Mouse (Mus musculus) midbrain, embryonic 10.5 days (tissue): ENCODE results near the gene Slc41a3. TPM values are rescaled to one million over a fixed set of nuclear protein-coding genes. Genes with fewer than 3 reads are reported as not detected.
A peak's percentile ranks its signal among the peaks of the same experiment; 100 is the strongest.

Experiments
- DNase-seq: peaks from one replicate; pipeline ENCODE4 v3.0.0-alpha.2; 2017; ENCODE audit warnings: low spot score
- H3K27ac ChIP-seq: fragments of 300-500 bp; sonication (generic); replicated peaks from 2 replicates; pipeline ENCODE4 v1.5.1; 2016; ENCODE audit warnings: mild to moderate bottlenecking
- H3K27me3 ChIP-seq: fragments of 300-500 bp; sonication (generic); 2 replicates; pipeline ENCODE4 v1.6.1; 2016; ENCODE audit warnings: low read depth, mild to moderate bottlenecking; ENCODE audit not compliant: poor library complexity, severe bottlenecking
- H3K36me3 ChIP-seq: fragments of 300-500 bp; sonication (generic); 2 replicates; pipeline ENCODE4 v1.6.1; 2016; ENCODE audit warnings: mild to moderate bottlenecking, moderate library complexity
- H3K4me1 ChIP-seq: fragments of 300-500 bp; sonication (generic); 2 replicates; pipeline ENCODE4 v1.6.1; 2016
- H3K4me3 ChIP-seq: fragments of 300-500 bp; sonication (generic); 2 replicates; pipeline ENCODE4 v1.5.1; 2016; ENCODE audit warnings: mild to moderate bottlenecking, moderate library complexity
- H3K9me3 ChIP-seq: fragments of 300-500 bp; sonication (generic); replicated peaks from 2 replicates; pipeline ENCODE4 v1.6.1; 2016; ENCODE audit warnings: mild to moderate bottlenecking
- WGBS: fragments of 180-500 bp; shearing (Covaris S2); methylation state at CpG from one replicate; pipeline ENCODE4 v1.1.7; 2016; 5-methylcytosine and 5-hydroxymethylcytosine counted together
- polyA plus RNA-seq: library from polyadenylated mRNA; unstranded; fragments of >200 nt; fragmentation: Nextera tagmentation; extraction: Ambion mirVana; gene quantifications from 2 replicates; pipeline ENCODE4 v1.2.1, GENCODE M21; 2016

The Slc41a3 gene
- polyA plus RNA-seq, 1 experiment from 2014 or later = 2.2 TPM

- Histone ChIP-seq H3K9me3 (no peaks in the 10 kb centered on the region), H3K27ac (peak overlapping the region; percentile 61), H3K27me3 (no peaks in the 10 kb centered on the region), H3K4me3 (no peak overlapping the region), H3K4me1 (peaks cover 33% of the 10 kb centered on the region), H3K36me3 (no peaks in the 10 kb centered on the region)
- DNase-seq = no peak
- WGBS = 88% methylated on average over 19 of the region's 19 CpGs
Measured at GRCm38 (mm10) chr6:90618821-90619636, 14.5 kb downstream of the Slc41a3 start.

DNA sequence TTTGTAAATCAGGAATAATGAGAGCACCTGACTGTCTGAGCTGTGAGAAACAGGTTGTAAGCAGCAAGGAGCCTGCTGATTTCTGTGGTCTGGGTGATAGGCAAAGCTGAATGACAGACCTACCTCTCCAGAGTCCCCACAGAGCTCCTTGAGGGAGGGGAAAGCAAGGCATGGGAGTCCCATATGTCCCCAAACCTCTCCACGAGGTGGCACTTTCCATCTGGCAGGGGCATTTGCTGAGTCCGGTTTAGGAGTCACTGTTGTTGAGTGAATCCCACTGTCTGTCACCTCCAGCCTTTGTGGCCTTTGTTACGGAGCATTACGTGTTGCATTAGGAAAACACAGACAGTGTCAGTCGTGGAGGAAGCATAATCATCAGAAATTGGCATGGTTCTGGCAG is 15.4 kb downstream of the Slc41a3 start:
- 73% methylated on average over 5 of the region's 5 CpGs for WGBS
- Histone ChIP-seq H3K9me3 (no peaks in the 10 kb centered on the region), H3K36me3 (no peaks in the 10 kb centered on the region), H3K4me1 (peaks cover 33% of the 10 kb centered on the region), H3K27me3 (no peaks in the 10 kb centered on the region), H3K27ac (no peak overlapping the region), H3K4me3 (no peak overlapping the region)
- no peak for DNase-seq

GRCm38 (mm10) chr6:90620791-90621583 is 16.5 kb downstream of the Slc41a3 start:
- Histone ChIP-seq H3K36me3 (no peaks in the 10 kb centered on the region), H3K27me3 (no peaks in the 10 kb centered on the region), H3K27ac (peak overlapping the region; percentile 46), H3K4me1 (peaks cover 36% of the 10 kb centered on the region), H3K4me3 (no peak overlapping the region), H3K9me3 (no peaks in the 10 kb centered on the region)
- 44% methylated on average over 9 of the region's 9 CpGs for WGBS
- no peak for DNase-seq

- Histone ChIP-seq H3K9me3 (no peaks in the 10 kb centered on the region), H3K4me3 (no peak overlapping the region), H3K4me1 (peaks cover 36% of the 10 kb centered on the region), H3K27me3 (no peaks in the 10 kb centered on the region), H3K36me3 (no peaks in the 10 kb centered on the region), H3K27ac (peak overlapping the region; percentile 46; the same call in 1 of the 2 replicates)
- no peak for DNase-seq
- WGBS = 82% methylated on average over 6 of the region's 6 CpGs
Measured at GRCm38 (mm10) chr6:90621584-90621890, 17.0 kb downstream of the Slc41a3 start.

DNA sequence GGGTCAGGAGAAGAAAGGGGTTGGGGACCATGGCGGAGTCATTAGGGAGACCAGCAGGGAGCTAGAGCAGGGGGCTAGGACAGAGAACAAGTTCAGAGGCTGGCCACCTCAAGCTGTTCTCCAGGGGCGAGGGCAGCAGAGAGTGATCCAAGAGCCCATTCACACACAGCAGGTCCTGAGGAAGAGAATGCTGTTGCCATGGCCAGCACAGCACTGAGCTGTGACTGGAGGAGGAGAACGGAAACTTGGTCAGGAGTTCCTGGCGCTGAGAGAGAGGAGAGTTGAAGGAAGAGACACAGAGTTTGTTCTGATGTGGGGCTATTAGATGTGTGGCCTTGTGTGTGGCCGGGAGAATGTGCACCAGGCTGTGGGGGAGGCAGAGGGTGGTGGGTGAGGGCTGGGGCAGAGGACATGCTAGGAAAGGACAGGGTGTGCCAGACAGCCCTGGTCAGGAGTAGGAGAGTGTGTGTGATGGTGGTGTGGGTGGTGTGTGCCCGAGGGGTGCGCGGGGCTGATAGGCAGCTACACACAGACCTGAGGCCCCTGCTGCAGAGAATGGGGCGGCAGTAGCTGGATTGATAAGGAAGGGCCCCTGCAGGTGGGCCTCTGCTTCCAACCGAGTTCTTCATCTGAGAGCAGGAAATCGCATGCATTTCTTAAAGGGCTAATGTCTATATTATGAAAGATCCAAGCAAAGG is 18.4 kb downstream of the Slc41a3 start:
- WGBS = 44% methylated on average over 11 of the region's 11 CpGs
- no peak for DNase-seq
- Histone ChIP-seq H3K4me1 (peaks cover 36% of the 10 kb centered on the region), H3K9me3 (no peaks in the 10 kb centered on the region), H3K36me3 (no peaks in the 10 kb centered on the region), H3K27ac (peak overlapping the region; percentile 75), H3K27me3 (no peaks in the 10 kb centered on the region), H3K4me3 (no peak overlapping the region)

DNA sequence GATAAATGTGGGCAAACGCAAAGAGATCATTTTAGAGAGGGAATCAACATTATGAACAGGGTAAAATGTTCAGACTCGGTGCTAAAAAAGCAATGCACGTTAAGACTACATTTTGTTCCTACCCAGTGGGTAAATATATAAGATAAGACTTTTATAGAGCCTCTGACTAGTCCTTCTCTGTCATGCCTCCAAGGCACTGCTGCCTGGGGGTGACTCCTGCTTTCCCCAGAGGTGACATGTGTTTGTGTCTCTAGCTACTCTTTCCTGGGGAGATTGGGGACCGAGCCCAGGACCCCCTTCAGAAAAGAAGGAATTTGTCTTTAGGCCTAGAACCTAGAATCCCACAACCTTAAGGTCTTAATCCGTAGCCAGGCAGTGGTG is 18.9 kb downstream of the Slc41a3 start:
- H3K4me3 ChIP-seq = no peak overlapping the region
- no peaks in the 10 kb centered on the region for H3K9me3 ChIP-seq
- WGBS = 83% methylated on average over 5 of the region's 5 CpGs
- H3K36me3 ChIP-seq = no peaks in the 10 kb centered on the region
- 0 out of 2 replicates have a peak overlapping the region, but pooled peaks have one; percentile 75 for H3K27ac ChIP-seq
- H3K4me1 ChIP-seq = peaks cover 36% of the 10 kb centered on the region
- DNase-seq = no peak
- H3K27me3 ChIP-seq = no peaks in the 10 kb centered on the region

DNA sequence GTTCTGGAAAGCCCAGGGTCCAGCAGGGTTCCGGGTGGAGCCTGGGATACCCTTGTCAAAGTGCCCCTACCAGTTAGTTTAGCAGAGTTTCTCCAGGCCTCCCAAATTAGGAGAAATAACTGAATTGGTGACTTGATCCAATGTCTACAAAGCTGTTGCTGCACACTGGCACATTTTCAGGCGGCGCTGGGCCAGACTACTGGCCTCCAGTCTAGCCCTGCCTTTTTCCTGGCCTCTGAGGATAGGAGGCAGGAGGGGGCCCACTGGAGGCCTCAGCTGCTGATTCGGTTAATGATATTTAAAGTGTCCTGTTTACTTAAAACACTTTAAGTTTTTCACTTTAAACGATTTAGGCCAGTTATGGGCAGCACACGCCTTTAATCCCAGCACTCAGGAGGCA is 19.7 kb downstream of the Slc41a3 start:
- no peak for DNase-seq

GRCm38 (mm10) chr6:90624733-90625132 is 20.2 kb downstream of the Slc41a3 start:
- DNase-seq = no peak
- Histone ChIP-seq H3K27ac (peak overlapping the region; percentile 52; the same call in 1 of the 2 replicates), H3K27me3 (no peaks in the 10 kb centered on the region), H3K36me3 (no peaks in the 10 kb centered on the region), H3K4me3 (no peak overlapping the region), H3K9me3 (no peaks in the 10 kb centered on the region), H3K4me1 (peaks cover 30% of the 10 kb centered on the region)
- 87% methylated on average over 11 of the region's 11 CpGs for WGBS

More for the DNA sequence above, 19.7 kb downstream of the Slc41a3 start:
- Histone ChIP-seq H3K27ac (no peak overlapping the region), H3K9me3 (no peaks in the 10 kb centered on the region), H3K4me1 (peaks cover 30% of the 10 kb centered on the region), H3K4me3 (no peak overlapping the region), H3K27me3 (no peaks in the 10 kb centered on the region), H3K36me3 (no peaks in the 10 kb centered on the region)
- WGBS = 87% methylated on average over 6 of the region's 6 CpGs

DNA sequence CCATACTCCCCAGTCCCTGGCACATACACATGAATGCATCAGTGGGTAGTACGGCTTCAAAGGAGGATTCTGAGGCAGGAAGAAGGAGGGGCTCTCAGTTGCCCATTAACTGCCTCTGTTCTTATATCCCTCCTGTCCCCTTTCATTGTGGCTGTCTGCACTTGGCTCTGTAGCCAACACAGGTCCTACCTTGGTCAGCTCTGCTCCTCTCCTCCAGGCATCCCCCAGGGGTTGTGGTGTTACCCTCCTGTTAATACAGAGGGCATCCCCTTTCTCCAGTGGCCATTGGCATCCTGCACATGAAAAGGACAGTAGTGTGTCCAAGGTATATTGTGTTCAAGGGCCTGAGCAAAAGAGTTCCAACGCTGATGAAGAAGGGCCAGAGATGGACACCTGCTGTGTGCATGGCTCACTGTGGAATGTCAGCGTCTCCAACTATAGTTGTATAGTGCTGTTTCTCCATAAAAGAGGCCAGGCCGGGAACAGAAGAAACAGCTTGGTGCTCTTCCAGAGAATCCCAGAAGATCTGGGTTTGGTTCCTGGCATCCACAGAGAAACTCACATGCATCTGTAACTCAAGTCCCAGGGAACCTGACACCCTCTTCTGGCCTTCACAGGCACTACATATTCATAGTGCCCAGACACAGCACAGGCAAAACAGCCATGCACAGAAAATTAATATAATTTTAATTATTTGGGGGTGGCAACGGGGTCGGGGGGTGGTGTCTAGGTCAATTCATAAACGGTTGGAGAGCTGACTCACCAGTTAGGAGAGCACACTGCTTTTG is 20.9 kb downstream of the Slc41a3 start:
- DNase-seq = no peak
- WGBS = 83% methylated on average over 7 of the region's 7 CpGs
- Histone ChIP-seq H3K4me3 (no peak overlapping the region), H3K36me3 (no peaks in the 10 kb centered on the region), H3K27me3 (no peaks in the 10 kb centered on the region), H3K27ac (peak overlapping the region; percentile 52; the same call in 1 of the 2 replicates), H3K4me1 (peaks cover 30% of the 10 kb centered on the region), H3K9me3 (no peaks in the 10 kb centered on the region)

- WGBS = 82% methylated on average over 4 of the region's 4 CpGs
- no peak overlapping the region for H3K27ac ChIP-seq
Measured at GRCm38 (mm10) chr6:90627556-90627955, 23.0 kb downstream of the Slc41a3 start.

DNA sequence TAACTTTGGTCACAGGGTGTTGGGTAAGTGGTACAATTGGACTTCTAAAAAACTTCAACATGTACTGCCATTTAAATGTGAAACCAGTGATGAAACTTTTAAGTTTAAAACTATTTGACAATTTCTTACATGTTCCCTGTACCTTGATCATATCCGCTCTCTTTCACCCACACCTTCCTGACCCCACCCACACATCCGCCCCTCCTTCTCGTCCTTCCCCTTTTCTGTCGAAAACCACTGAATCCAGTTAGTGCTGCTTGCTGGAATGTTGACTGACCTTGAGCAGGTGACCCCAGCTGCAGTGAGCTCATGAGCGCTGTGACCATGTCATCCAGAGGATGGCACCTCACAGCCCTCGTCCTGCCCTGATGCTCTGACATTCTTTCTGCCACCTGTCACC is 25.0 kb downstream of the Slc41a3 start:
- no peak for DNase-seq
- Histone ChIP-seq H3K4me3 (no peak overlapping the region), H3K36me3 (no peaks in the 10 kb centered on the region), H3K27ac (no peak overlapping the region), H3K27me3 (no peaks in the 10 kb centered on the region), H3K9me3 (no peaks in the 10 kb centered on the region), H3K4me1 (peaks cover 3% of the 10 kb centered on the region; the same call in 1 of the 2 replicates)
- WGBS = 87% methylated on average over 6 of the region's 6 CpGs

More at GRCm38 (mm10) chr6:90627556-90627955, 23.0 kb downstream of the Slc41a3 start:
- Histone ChIP-seq H3K4me1 (peaks cover 10% of the 10 kb centered on the region), H3K4me3 (no peak overlapping the region), H3K36me3 (no peaks in the 10 kb centered on the region), H3K9me3 (no peaks in the 10 kb centered on the region), H3K27me3 (no peaks in the 10 kb centered on the region)
- DNase-seq = no peak

DNA sequence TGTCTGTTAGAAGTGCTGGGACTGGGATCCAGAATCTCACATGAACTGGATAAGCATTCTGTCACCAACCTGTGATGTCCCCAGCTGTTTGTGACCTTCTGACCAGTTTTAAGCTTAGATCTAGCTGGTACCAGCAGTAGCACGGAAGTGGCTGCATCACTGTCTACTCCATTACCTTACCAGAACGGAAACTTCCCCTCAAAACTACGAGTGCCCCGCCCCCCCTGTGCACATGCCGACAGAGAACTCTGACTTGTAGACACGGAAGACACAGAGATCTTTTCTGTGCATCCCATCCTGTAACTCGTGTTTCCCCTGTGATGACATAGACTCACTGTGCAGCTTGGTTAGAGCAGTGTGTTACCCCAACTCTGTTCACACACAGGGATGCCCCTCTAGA is 25.9 kb downstream of the Slc41a3 start:
- Histone ChIP-seq H3K4me1 (0 out of 2 replicates have a peak, but pooled peaks cover 6% of the 10 kb centered on the region), H3K4me3 (no peak overlapping the region), H3K27ac (no peak overlapping the region), H3K36me3 (no peaks in the 10 kb centered on the region), H3K27me3 (no peaks in the 10 kb centered on the region), H3K9me3 (no peaks in the 10 kb centered on the region)
- WGBS = 92% methylated on average over 7 of the region's 7 CpGs
- DNase-seq = no peak
